Mouse (Mus musculus) stomach, postnatal 0 days (tissue): Measurements from ENCODE around the gene Spag17. TPM values are rescaled to one million over a fixed set of nuclear protein-coding genes. Genes with fewer than 3 reads are reported as not detected.

Experiments used
- ATAC-seq: fragments of 200-750 bp; cut with Nextera tagmentation; 2 replicates; pipeline ENCODE4 v1.8.0; 2017; ENCODE audit not compliant: low FRiP score, low TSS enrichment
- DNase-seq: peaks from one replicate; pipeline ENCODE4 v3.0.0-alpha.2; 2016; ENCODE audit warnings: low spot score
- H3K27ac ChIP-seq: fragments of 300-500 bp; sonication (generic); replicated peaks from 2 replicates; pipeline ENCODE4 v1.5.1; 2014; ENCODE audit warnings: mild to moderate bottlenecking, control low read depth
- H3K27me3 ChIP-seq: fragments of 300-500 bp; sonication (generic); 2 replicates; pipeline ENCODE4 v1.6.1; 2014; ENCODE audit warnings: low read length; ENCODE audit not compliant: control insufficient read depth, insufficient read depth
- H3K36me3 ChIP-seq: fragments of 300-500 bp; sonication (generic); 2 replicates; pipeline ENCODE4 v1.6.1; 2014; ENCODE audit warnings: low read length, mixed read lengths; ENCODE audit not compliant: control insufficient read depth, insufficient read depth
- H3K4me1 ChIP-seq: fragments of 300-500 bp; sonication (generic); replicated peaks from 2 replicates; pipeline ENCODE4 v1.6.1; 2014; ENCODE audit warnings: antibody characterized with exemption; ENCODE audit not compliant: control insufficient read depth, insufficient read depth
- H3K4me2 ChIP-seq: fragments of 300-500 bp; sonication (generic); replicated peaks from 2 replicates; pipeline ENCODE4 v1.6.1; 2014; ENCODE audit warnings: low read depth, mild to moderate bottlenecking, control low read depth, moderate library complexity
- H3K4me3 ChIP-seq: fragments of 300-500 bp; sonication (generic); 2 replicates; pipeline ENCODE4 v1.5.1; 2014; ENCODE audit warnings: low read depth, low read length, control low read depth
- H3K9ac ChIP-seq: fragments of 300-500 bp; sonication (generic); 2 replicates; pipeline ENCODE4 v1.6.1; 2014; ENCODE audit warnings: mild to moderate bottlenecking, low read length, control low read depth, mixed read lengths
- H3K9me3 ChIP-seq: fragments of 300-500 bp; sonication (generic); 2 replicates; pipeline ENCODE4 v1.6.1; 2016; ENCODE audit warnings: low read length; ENCODE audit not compliant: control insufficient read depth
- CTCF ChIP-seq: IDR thresholded peaks from 2 replicates; pipeline ENCODE4 v1.5.1; 2016; ENCODE audit warnings: antibody characterized with exemption, low read depth, mild to moderate bottlenecking, moderate library complexity
- EP300 ChIP-seq: optimal IDR thresholded peaks from 2 replicates; pipeline ENCODE3; 2016; ENCODE audit warnings: antibody characterized with exemption
- WGBS: fragments of 180-500 bp; shearing (Covaris S2); extraction: QIAGEN DNeasy Blood & Tissue Kit; methylation state at CpG from one replicate; pipeline ENCODE4 v1.1.7; 2014; 5-methylcytosine and 5-hydroxymethylcytosine counted together
- polyA plus RNA-seq: library from polyadenylated mRNA; unstranded; fragments of >200 nt; fragmentation: Nextera tagmentation; extraction: Ambion mirVana; gene quantifications from 2 replicates; pipeline ENCODE4 v1.2.1, GENCODE M21; 2015

Spag17 gene
- polyA plus RNA-seq, 1 experiment from 2014 or later: not detected

DNA sequence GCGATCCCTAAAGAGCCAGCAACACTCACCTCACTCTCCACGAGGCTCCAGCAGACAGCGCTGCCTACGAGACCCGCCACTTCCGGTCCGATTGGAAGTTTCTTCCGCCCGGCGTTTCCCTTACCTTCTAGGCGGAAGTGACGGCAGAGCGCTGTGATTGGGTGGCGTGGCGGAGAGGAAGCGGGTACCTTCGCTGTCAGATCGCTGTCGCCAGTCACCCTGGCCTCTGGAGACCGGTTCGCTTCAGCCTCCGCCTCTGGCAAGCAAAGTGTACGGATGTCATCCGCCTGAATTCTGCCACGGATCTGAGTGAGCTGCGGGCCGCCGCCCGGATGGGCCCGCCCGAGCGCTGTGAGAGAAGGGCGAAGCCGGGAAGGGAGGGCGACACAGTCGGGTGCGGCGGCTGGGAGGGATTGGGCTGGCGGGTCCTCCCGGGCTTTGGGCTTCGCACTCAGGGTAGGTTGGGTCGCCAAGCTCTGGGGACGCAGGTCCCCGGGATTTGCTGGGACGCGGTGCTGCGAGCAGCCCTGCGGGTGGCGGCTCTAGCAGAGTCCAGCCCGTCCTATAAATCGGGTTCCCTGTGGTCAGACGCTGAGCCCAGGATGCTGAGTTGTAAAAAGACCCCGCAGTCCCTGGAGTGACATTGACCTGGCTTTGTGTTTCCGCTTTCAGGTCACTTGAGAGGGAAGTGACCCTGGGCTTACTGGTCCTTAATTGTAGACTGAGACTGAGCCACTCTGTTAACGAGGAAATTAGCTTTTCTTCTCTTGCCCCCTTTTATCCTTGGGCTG lies 277.3 kb downstream of the Spag17 start, which contains the start of the genes Gdap2 and Wdr3:
TSS of gene Gdap2 (plus strand) at position 67 of the 791 bp plus-strand sequence.
TSS of gene Wdr3 (minus strand) at position 93 of the 791 bp plus-strand sequence.
- H3K27ac ChIP-seq: peak within 1 kb of the TSS; percentile 90
- DNase-seq (peak; percentile 95), ATAC-seq (peak; percentile 99)
- TF ChIP-seq EP300: no peak
- no peak for TF ChIP-seq CTCF
- 0 out of 2 replicates have a peak, but pooled peaks cover 7% of the 10 kb centered on the region for H3K36me3 ChIP-seq
- no peaks in the 10 kb centered on the region for H3K9me3 ChIP-seq
- H3K4me2 ChIP-seq: peak within 1 kb of the TSS; percentile 92
- H3K4me3 ChIP-seq: peak within 1 kb of the TSS; percentile 89
- H3K9ac ChIP-seq: peak within 1 kb of the TSS; percentile 85
- no peaks in the 10 kb centered on the region for H3K4me1 ChIP-seq
- WGBS: under 1% methylated on average over 50 of the region's 55 CpGs
- H3K27me3 ChIP-seq: no peaks in the 10 kb centered on the region

DNA sequence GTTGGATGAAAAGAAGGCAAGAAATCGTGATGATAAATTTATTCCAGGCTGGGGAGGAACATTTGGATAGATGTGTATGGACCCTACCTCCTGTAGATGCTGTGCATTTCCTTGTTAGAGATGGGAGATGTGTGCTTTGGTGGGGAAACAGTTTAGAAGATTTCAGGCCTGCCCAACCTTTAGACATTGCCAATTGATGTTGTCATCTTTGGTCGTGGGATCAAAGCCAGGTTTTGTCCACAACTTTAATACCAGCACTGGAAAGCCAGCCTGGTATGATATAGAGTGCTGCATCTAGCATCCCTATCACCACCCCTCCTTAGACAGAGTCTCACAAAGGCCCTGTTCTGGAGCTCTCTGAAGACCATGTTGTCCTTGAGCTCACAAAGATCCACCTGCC lies 278.4 kb downstream of the Spag17 start:
- TF ChIP-seq EP300: no peak
- no peak for TF ChIP-seq CTCF
- Histone ChIP-seq H3K4me2 (no peak overlapping the region), H3K9me3 (no peaks in the 10 kb centered on the region), H3K4me3 (no peak overlapping the region), H3K27ac (no peak overlapping the region), H3K4me1 (no peaks in the 10 kb centered on the region), H3K27me3 (no peaks in the 10 kb centered on the region), H3K36me3 (0 out of 2 replicates have a peak, but pooled peaks cover 7% of the 10 kb centered on the region), H3K9ac (no peak overlapping the region)
- 82% methylated on average over 2 of the region's 2 CpGs for WGBS
- no peak for ATAC-seq
- DNase-seq: no peak

DNA sequence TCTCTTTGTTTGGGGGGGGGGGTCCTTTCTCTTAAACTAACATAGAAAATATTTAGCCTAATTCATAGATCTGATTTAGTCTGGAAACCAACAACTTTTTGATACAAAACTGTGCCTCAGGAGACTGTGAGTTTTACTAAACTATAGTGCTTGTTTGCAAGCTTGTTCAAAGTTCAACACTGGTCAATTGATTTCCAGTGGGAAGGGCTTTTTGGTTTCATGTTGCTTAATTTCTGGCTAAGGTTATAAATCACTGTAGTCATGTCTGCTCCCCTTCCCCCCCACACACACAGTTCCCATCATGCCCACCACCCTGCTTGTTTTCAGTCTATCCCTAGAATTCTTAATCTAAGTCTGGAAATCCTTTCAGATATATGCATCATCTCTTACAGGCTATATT lies 279.8 kb downstream of the Spag17 start:
- no peaks in the 10 kb centered on the region for H3K27me3 ChIP-seq
- H3K4me2 ChIP-seq: no peak overlapping the region
- H3K4me1 ChIP-seq: no peaks in the 10 kb centered on the region
- no peak for TF ChIP-seq EP300
- H3K9me3 ChIP-seq: no peaks in the 10 kb centered on the region
- H3K27ac ChIP-seq: no peak overlapping the region
- H3K36me3 ChIP-seq: peaks cover 5% of the 10 kb centered on the region; the same call in 1 of the 2 replicates
- no peak overlapping the region for H3K4me3 ChIP-seq
- DNase-seq (no peak), ATAC-seq (no peak)
- H3K9ac ChIP-seq: no peak overlapping the region

DNA sequence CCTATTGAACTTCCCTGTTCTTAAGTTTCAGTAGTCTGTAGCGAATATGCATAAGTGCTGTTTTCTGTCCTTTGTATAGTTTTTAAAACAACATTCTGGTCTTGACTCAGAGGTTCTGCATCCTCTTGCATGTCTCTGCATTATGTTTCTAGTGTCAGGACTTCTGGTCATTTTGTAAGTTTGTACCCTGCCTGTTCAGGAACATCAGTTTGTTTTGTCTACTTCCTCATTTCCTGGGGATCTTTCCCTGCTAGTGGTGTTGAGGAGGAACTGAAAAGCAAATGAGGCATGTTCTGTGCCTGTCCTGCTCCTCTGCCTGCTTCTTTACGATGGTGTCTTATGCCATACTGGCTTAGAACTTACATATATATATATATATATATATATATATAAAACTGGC lies 290.8 kb downstream of the Spag17 start:
- peaks cover 10% of the 10 kb centered on the region for H3K36me3 ChIP-seq
- H3K4me1 ChIP-seq: no peaks in the 10 kb centered on the region
- no peak overlapping the region for H3K4me2 ChIP-seq
- H3K27me3 ChIP-seq: no peaks in the 10 kb centered on the region
- H3K9ac ChIP-seq: no peak overlapping the region
- H3K4me3 ChIP-seq: no peak overlapping the region
- no peaks in the 10 kb centered on the region for H3K9me3 ChIP-seq
- WGBS: 87% methylated on average over 2 of the region's 2 CpGs
- ATAC-seq: no peak
- no peak overlapping the region for H3K27ac ChIP-seq
- TF ChIP-seq EP300 (no peak), CTCF (no peak)
- no peak for DNase-seq

DNA sequence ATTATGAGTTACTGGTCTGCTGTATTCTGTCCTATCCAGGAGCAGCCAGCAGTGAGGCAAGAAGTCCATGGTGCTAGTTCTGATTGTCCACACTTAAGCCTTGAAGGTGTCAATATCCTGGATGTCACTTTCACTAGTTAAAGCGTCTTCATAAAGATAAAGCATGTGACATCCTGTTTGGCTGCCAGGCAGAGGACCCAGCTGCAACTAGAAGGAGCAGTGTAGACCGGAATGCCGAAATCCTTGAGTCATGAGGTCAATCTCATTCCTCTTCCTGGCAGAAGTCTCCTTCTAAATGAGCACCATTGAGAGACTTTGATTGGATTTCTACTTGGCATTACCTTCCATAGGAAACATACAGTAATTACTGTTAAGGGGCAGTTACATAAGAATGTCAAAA lies 295.3 kb downstream of the Spag17 start:
- H3K9ac ChIP-seq: no peak overlapping the region
- ATAC-seq: no peak
- 52% methylated on average over 3 of the region's 3 CpGs for WGBS
- H3K4me3 ChIP-seq: no peak overlapping the region
- H3K27me3 ChIP-seq: no peaks in the 10 kb centered on the region
- TF ChIP-seq EP300 (no peak), CTCF (no peak)
- no peak overlapping the region for H3K27ac ChIP-seq
- no peak overlapping the region for H3K4me2 ChIP-seq
- H3K9me3 ChIP-seq: no peaks in the 10 kb centered on the region
- H3K36me3 ChIP-seq: peaks cover 6% of the 10 kb centered on the region
- no peaks in the 10 kb centered on the region for H3K4me1 ChIP-seq
- DNase-seq: no peak

DNA sequence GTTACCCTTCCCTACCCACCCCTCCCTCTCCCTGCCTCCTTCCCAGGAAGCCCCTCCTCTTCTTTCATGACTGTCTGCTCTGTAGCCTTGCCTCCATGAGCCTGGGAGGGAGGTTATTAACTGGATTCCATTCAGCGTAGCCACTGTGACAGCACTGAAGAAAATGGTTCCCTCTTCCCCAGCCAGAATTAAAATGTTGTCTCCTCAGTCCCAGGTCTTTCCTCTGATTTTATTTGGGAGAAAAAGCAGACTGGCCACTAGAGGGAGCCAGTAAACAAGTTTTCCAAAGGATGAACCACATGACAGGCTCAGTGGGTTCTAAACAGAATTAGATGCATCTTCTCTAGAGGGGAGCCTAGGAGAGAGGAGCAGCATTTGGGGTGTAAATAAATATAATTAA lies 304.2 kb downstream of the Spag17 start:
- Histone ChIP-seq H3K27ac (no peak overlapping the region), H3K9ac (no peak overlapping the region), H3K4me2 (no peak overlapping the region), H3K4me1 (no peaks in the 10 kb centered on the region), H3K27me3 (no peaks in the 10 kb centered on the region), H3K4me3 (no peak overlapping the region), H3K36me3 (peaks cover 16% of the 10 kb centered on the region; the same call in 1 of the 2 replicates), H3K9me3 (no peaks in the 10 kb centered on the region)
- no peak for TF ChIP-seq EP300
- TF ChIP-seq CTCF: peak; percentile 86
- ATAC-seq: no peak
- WGBS: 35% methylated on average over 1 of the region's 1 CpGs
- peak; percentile 38 for DNase-seq
